Mouse (Mus musculus) gastrocnemius, adult 8-10 months (tissue): ENCODE measurements around the gene Aen. TPM values are rescaled to one million over a fixed set of nuclear protein-coding genes. Genes with fewer than 3 reads are reported as not detected.

Experiments used
- DNase-seq, 2 experiments: peaks; one replicate each; pipeline ENCODE4 v3.0.0; 2022; ENCODE audit warnings: low spot score in 2 of 2
- total RNA-seq, 4 experiments: library from RNA; stranded (reverse); gene quantifications; 2 replicates each; pipeline ENCODE4 v1.2.4; 2022

The Aen gene
- total RNA-seq, 4 experiments from 2014 or later = 52.4 to 60.0 (median 54.1) TPM

GRCm38 (mm10) chr7:78893917-78894316, 1.7 kb upstream of the Aen start:
- DNase-seq = no peak

- DNase-seq = no peak
Measured at GRCm38 (mm10) chr7:78895021-78895652, 517 bp upstream of the Aen start.

GRCm38 (mm10) chr7:78897567-78897966, 1.9 kb downstream of the Aen start:
- DNase-seq = no peak

- DNase-seq = no peak
Measured at GRCm38 (mm10) chr7:78903174-78903870, 7.7 kb downstream of the Aen start.

GRCm38 (mm10) chr7:78904175-78904574, 8.5 kb downstream of the Aen start:
- DNase-seq = no peak

- DNase-seq = no peak
Measured at GRCm38 (mm10) chr7:78909026-78909425, 13.4 kb downstream of the Aen start.

- no peak for DNase-seq
Measured at GRCm38 (mm10) chr7:78910336-78911098, 14.9 kb downstream of the Aen start.

- DNase-seq = no peak
Measured at GRCm38 (mm10) chr7:78911209-78911608, 15.6 kb downstream of the Aen start.

- no peak for DNase-seq
Measured at GRCm38 (mm10) chr7:78912253-78912973, 16.8 kb downstream of the Aen start.

- DNase-seq = no peak
Measured at GRCm38 (mm10) chr7:78912974-78913474, 17.4 kb downstream of the Aen start, which contains the start of gene Isg20. Gene Isg20 (plus strand): TSS chr7:78913424.

GRCm38 (mm10) chr7:78913649-78914544, 18.2 kb downstream of the Aen start:
- peak in 1 of 2 experiments; percentile 29 for DNase-seq

- no peak for DNase-seq
Measured at GRCm38 (mm10) chr7:78914545-78914845, 18.8 kb downstream of the Aen start.

- DNase-seq = no peak
Measured at GRCm38 (mm10) chr7:78914896-78915510, 19.3 kb downstream of the Aen start.

GRCm38 (mm10) chr7:78918686-78919085, 23.0 kb downstream of the Aen start:
- DNase-seq = no peak

GRCm38 (mm10) chr7:78922506-78922905, 26.9 kb downstream of the Aen start:
- DNase-seq = no peak

- peak in 1 of 2 experiments; percentile 24 for DNase-seq
Measured at GRCm38 (mm10) chr7:78924300-78924699, 28.6 kb downstream of the Aen start.

GRCm38 (mm10) chr7:78924796-78925195, 29.1 kb downstream of the Aen start:
- no peak for DNase-seq

GRCm38 (mm10) chr7:78925680-78926079, 30.0 kb downstream of the Aen start:
- no peak for DNase-seq

- no peak for DNase-seq
Measured at GRCm38 (mm10) chr7:78926156-78926555, 30.5 kb downstream of the Aen start.

GRCm38 (mm10) chr7:78927266-78927665, 31.6 kb downstream of the Aen start:
- no peak for DNase-seq
